Mouse (Mus musculus): ENCODE measurements around the gene Trem1. TPM values are rescaled to one million over a fixed set of nuclear protein-coding genes. Genes with fewer than 3 reads are reported as not detected.

Trem1 gene
- polyA plus RNA-seq (2012; rRNA removed) = not detected in 2 replicates

DNA sequence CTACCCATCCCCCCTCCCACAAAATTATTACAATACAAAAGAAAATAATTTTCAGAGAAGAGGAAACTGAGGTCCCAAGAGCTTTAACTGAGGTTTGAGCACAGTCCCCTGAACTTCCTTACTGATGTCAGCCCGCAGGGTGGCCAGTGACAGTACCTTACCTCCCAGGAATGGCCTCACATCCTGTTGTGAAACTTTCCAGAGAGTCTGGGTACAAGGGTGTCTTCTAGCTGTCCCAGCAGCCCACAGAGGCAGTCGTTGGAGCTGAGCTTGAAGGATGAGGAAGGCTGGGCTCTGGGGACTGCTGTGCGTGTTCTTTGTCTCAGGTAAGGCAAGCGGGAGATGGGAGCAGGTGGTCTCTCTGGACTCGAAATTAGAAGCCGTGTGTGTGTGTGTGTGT lies at the start of gene Trem1:
TSS of gene Trem1 (plus strand) at position 251 of the 400 bp plus-strand sequence.
- DNase-seq (ENCODE audit: extremely low spot score in 1 of 2, low spot score in 1 of 2) = no peak

DNA sequence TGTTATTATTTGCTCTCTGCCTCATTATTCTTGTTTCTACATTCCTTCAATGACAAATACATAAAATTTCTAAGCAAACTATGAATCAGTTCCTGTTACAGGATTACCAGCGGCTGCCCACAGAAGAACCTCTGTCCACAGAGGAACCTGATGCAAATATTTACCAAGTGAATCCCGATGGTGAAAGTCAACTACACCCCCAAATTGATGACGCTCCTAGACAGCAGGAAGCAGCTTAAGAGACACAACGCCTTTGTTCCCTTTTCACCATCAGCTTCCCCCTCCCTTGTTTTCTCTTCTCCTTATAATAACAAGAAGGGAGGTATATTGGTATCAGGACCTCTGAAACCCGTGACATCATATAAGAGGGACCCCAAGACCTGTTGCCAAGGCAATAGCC lies 47.3 kb upstream of the Trem1 start:
- no peak for DNase-seq (ENCODE audit: extremely low spot score in 1 of 2, low spot score in 1 of 2)

DNA sequence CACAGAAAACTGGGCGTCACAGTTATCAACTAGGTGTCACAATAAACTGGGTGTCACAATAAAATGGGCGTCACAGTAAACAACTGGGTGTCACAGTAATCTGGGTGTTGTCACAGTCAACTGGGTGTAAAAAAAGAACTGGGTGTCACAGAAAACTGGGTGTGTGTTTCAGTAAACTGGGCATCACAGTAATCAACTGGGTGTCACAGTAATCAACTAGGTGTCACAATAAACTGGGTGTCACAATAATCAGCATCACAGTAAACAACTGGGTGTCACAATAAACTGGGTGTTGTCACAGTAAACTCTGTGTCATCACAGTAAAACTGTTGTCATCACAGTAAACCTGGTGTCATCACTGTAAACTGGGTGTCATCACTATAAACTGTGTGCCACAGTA lies 40.2 kb upstream of the Trem1 start:
- DNase-seq (ENCODE audit: extremely low spot score in 1 of 2, low spot score in 1 of 2) = no peak

DNA sequence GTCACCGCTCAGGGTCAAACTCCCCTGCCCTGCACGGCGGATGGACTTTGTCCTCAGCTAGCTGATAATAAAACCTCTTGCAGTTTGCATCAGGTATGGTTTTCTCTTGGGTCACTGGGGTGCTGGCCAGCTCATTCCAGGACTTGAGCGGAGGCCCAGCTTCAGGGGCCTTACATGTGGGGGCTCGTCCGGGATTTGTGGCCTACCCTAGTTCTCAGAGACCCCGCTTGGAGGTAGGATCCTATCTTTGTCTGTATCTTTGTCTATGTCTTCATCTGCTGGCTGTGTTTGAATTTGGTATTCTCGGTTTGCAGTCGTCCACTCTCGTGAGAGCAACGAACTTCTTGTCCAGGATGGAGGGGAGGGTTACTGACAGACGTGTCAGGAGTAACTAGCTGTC lies 29.5 kb upstream of the Trem1 start:
- no peak for DNase-seq (ENCODE audit: extremely low spot score in 1 of 2, low spot score in 1 of 2)

DNA sequence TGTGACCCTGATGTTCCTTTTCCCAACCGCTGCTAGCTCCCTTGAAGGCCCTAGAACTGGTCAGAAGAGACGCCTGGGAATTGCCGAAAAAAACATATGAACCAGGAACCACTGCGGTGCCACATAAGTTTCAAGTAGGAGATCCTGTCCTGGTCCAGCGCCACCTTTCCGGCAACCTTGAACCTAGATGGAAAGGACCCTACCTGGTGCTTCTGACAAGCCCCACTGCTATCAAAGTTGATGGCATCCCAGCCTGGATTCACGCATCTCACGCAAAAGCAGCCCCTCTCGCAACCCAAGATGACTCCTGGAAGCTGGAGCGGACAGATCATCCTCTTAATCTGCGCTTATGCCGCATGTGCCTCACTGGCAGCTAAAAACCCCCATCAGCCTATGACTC lies 20.0 kb upstream of the Trem1 start:
- no peak for DNase-seq (ENCODE audit: extremely low spot score in 1 of 2, low spot score in 1 of 2)

DNA sequence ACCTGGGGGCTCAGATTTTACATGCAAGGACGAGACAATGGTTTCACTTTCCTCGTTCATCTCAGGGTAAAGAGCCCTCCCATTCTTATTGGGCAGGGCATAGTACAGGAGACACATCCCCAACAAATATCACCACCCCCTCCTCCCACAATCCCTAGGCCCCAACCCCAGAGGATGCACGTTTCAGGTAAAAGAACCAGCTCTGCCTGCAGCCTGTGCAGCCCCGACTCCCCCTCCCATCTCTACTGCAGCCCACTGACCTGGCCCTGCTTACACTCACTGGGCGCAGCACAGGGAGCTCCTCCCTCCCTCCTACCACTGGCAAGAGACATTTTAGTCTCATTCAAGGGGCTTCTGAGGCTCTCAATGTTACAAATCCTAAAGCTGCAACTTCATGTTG lies 19.1 kb upstream of the Trem1 start:
- DNase-seq (ENCODE audit: extremely low spot score in 1 of 2, low spot score in 1 of 2) = no peak

DNA sequence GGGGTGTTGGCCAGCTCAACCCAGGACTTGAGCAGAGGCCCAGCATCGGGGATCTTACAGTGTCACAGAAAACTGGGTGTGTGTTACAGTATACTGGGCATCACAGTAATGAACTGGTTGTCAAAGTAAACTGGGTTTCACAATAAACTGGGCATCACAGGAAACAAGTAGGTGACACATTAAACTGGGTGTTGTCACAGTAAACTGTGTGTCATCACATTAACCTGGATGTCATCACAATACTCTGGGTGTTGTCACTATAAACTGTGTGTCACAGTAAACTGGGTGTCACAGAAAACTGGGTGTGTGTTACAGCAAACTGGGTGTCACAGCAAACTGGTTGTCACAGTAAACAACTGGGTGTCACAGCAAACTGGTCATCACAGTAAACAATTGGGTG lies 17.1 kb upstream of the Trem1 start:
- no peak for DNase-seq (ENCODE audit: extremely low spot score in 1 of 2, low spot score in 1 of 2)

DNA sequence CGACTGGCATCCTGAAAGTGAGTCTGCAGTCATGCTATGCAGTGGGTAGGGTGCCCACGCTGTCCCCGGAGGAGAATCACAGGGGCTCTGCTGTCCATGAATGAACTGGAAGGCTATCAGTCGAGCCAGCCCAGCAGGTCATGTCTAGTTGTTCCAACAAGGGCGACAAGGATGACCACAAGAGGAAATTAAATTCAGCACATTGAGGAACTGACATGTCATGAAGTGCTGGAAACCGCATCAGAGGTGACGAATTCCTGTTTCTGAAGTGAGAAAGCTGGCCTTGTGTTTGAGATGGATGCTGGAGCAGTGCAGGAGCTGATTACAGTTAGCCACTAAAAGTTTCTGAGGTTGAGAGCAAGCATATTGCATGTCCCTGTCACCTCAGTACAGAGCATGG lies 1.9 kb upstream of the Trem1 start:
- no peak for DNase-seq (ENCODE audit: extremely low spot score in 1 of 2, low spot score in 1 of 2)

DNA sequence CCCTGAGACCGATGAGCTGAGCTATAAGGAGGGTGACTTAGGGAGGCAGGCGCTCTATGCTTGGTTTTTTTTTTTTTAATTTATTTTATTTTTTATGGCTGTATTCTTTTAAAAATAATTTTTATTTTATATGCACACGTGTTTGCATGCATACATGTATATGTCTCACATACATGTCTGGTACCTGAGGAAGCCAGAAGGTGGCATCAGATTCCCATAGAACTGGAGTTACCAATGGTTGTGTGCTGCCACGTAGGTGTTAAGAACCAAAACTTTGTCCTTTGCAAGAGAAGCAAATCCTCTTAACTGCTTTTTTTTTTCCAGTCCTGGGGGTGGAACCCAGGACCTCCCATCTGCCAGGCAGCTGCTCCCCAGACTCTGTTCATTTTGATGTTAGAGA lies 1.2 kb downstream of the Trem1 start:
- no peak for DNase-seq (ENCODE audit: extremely low spot score in 1 of 2, low spot score in 1 of 2)

DNA sequence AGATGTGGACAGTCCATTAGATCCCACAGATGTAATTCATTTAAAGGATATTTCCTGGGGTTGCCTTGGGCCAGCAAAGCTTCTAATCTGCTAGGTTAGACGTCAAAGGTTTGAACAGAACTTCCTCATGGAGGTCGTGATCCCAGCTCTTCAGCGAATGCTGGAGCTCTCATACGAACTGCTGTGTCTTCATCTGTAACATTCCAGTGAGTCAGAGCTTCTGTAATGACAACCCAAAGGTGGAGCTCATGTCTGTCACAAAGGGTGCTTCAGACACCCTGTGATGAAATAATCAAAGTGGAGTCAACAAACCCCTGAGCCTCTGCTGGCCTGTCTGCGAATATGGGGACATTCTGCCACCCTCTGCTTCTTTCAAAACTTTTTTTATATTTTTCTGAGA lies 2.0 kb downstream of the Trem1 start:
- DNase-seq (ENCODE audit: extremely low spot score in 1 of 2, low spot score in 1 of 2) = no peak

DNA sequence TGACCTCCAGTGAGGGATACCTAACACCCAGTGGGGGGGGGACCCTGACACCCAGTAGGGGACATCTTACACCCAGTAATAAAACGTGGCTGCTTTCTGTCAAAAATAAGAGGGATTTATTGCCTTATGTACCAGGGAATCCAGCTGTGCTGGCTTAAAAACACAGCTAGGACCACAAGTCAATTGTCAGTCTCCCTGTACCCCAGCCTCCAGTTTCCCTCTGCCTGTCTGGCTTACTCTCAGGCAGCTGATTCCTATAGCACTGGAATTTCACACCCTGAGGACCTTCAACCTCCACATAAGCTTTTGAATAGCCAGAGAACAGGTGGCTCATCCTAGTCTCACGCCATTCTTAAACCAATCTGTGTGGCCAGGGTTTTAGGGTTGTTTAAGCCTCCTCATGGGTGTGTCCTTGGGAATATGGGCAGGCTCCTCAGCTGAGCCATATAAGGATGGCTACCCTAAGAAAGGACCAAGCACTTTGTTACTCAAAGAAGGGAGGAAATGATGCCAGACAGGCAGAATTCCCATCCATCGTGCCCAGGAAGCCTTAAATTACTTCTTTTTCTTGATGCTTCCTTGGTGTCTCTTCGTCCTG lies 3.3 kb downstream of the Trem1 start:
- no peak for DNase-seq (ENCODE audit: extremely low spot score in 1 of 2, low spot score in 1 of 2)

DNA sequence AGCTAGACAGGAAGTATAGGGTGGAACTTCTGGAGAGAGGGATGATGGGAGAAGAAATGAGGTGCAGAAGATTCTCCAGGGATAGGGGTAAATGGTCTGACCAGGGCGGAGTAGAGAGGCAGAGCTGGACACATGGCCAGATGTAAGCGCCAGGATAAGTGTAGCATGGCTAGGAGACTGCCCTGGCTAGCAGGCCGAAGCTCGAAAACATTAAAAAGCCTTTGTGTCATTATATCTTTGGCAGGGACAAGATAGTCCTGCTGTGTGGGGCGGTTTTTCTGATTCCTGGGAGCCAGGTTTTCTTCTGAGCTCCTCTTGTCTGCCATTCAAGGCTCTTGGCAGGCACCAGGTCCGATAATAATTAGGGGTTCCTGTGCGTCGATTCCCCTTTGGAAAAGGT lies 5.1 kb downstream of the Trem1 start:
- no peak for DNase-seq (ENCODE audit: extremely low spot score in 1 of 2, low spot score in 1 of 2)

DNA sequence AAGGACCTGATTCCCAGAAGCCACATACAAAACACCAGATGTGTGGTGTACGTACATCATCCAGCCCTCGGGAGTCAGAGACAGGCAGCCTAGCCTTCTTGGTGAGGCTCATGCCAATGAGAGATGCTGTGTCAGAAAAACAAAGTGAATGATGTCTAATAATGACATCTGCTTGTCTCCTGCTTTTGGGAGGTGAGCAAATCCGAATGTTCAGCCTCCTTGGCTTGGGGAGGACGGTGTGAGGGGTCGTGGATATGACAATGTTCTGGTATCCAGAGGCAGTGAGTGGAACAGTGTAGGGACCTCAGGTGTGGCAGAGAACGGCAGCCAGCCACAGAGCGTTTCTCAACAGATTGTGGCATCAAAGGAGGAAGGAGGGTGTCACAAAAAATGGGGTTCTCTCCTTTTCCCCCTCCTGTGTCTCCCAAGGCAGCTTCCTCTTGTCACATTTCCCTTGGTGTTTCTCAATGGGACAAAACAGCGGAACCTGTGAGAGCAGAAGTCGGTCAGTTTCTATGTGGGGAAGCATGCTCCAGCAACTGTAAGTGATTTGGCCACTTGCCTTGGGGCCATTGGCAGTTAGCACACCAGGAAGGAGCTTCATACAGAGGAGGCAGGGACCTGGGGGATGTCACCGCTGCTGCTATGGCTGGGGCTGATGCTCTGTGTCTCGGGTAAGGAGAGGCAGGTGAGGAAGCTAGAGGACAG lies 14.8 kb downstream of the Trem1 start, which contains the start of gene Trem3:
TSS of gene Trem3 (plus strand) at position 557 of the 708 bp plus-strand sequence.
- DNase-seq (ENCODE audit: extremely low spot score in 1 of 2, low spot score in 1 of 2) = no peak

DNA sequence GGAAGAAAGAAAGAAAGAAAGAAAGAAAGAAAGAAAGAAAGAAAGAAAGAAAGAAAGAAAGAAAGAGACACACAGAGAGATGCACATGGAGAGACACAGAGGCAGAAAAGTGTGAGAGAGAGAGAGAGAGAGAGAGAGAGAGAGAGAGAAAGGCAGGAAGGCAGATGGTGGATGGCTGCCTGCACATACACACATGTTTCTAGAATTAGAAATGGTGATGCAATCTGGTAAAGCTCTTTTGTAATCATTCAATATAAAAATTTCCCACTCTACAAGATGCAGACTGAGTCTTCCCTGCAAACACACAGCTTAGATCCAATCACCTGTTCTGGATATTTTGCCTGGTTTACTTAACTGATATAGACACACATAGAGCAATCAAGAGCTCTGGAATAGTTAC lies 16.5 kb downstream of the Trem1 start:
- peak in 1 of 2 experiments; percentile 25 for DNase-seq (ENCODE audit: extremely low spot score in 1 of 2, low spot score in 1 of 2)

DNA sequence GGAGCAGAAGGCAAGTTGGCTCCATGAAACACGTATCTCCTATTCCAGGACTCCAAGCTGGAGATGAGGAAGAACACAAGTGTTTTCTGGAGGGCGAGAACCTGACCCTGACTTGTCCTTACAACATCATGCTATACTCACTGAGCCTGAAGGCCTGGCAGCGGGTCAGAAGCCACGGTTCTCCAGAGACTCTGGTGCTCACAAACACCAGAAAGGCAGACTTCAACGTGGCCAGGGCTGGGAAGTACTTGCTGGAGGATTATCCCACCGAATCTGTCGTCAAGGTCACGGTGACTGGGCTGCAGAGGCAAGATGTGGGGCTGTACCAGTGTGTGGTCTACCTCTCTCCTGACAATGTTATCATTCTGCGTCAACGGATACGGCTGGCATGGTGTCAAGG lies 16.9 kb downstream of the Trem1 start:
- no peak for DNase-seq (ENCODE audit: extremely low spot score in 1 of 2, low spot score in 1 of 2)

DNA sequence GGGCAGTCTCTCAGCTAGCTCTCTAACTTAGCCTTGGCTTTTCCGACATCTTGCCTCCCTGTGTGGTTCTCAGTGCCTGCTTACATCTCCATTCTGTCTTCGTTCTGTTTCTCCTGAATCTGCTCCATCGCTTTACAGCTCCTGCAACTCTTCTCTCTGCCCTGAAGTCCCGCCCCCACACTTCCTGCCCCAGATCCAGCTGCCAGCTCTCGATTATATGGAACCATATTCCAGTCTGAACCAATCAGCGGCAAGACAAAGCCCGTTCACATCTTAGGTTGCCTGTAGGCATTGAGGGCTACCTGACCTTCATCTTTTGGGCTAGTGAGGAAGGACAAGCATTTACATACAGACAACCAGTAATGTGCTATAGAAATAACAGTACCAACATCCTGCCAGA lies 18.1 kb downstream of the Trem1 start:
- DNase-seq (ENCODE audit: extremely low spot score in 1 of 2, low spot score in 1 of 2) = no peak

DNA sequence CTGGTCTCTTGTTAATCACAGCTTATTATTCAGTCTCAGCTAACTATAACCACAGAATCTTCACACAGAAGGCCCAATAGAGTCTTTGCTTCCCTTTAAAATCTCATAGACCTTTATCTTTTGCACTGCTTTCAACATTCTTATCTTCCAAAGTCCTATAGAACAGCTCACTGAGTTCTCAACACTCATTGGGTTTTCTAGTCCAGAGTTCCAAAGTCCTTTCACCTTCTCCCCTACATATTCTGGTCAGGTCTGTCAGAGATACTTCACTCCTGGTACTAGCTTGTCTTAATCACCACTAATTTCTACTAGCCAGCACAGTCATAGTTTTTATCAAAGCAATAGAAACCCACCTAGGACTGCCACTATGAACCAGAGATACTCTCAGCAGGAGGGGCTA lies 24.0 kb downstream of the Trem1 start:
- DNase-seq (ENCODE audit: extremely low spot score in 1 of 2, low spot score in 1 of 2) = no peak

DNA sequence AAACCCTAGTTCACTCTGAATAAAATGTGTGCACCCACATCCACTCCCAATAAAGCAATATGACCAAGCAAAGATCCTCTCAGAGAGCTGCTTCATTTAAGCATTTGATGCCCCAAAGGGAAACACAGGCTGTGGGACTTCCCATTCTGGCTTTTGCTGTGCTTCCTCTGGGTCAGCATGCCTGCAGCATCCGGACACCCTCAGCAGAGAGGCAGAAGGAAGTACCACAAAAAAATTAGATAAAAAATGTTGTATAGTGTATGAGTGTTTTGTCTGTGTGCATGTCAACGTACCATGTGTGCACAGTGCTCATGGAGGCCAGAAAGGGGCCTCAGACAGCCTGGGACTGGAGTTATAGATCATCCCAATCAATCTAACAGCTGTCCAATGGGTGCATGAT lies 29.3 kb downstream of the Trem1 start:
- DNase-seq (ENCODE audit: extremely low spot score in 1 of 2, low spot score in 1 of 2) = no peak

DNA sequence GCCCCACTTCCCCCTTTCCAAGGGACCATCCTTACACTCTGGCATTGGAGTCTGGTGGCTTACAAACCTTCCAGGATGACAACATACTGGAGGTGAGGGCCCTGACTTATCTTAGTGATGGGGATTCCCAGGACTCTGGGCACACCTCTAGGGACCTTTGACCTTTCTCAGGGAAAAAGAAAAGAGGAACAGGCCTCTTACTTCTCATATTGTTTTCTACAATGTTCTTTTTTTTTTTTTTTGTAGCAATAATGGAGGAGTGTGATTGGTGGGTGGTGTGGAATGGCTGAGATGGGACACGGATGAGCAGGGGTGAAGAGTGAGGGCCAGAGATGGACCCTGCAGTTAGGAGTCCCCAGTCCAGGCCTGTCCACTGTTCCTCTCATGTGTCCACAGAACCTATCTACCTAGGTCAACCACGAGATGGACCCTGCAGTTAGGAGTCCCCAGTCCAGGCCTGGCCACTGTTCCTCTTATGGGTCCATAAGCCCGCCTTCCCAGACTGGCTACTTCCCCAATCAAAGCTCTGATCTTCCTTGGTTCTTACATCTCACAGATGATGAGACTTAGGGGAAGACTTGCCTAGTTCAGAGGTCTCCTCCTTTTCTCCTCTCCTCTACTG lies 31.3 kb downstream of the Trem1 start, which contains the start of gene Treml4:
TSS of gene Treml4 (plus strand) at position 555 of the 622 bp plus-strand sequence.
- no peak for DNase-seq (ENCODE audit: extremely low spot score in 1 of 2, low spot score in 1 of 2)

DNA sequence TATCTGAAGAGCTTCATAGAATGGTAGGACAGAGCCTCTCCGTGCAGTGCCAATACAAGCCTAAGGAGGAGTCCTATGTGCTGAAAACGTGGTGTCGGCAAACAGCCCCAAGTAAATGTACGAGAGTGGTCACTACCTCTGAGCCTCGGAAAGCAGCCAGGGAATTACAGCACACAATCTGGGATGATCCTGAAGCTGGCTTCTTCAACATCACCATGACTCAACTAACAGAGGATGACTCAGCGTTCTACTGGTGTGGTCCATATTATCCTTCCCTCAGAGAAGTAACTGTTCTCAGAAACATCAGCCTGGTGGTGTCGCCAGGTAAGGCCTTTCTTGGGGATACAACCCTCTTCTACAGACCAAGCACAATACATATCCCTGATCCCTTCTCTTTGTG lies 32.1 kb downstream of the Trem1 start:
- no peak for DNase-seq (ENCODE audit: extremely low spot score in 1 of 2, low spot score in 1 of 2)

DNA sequence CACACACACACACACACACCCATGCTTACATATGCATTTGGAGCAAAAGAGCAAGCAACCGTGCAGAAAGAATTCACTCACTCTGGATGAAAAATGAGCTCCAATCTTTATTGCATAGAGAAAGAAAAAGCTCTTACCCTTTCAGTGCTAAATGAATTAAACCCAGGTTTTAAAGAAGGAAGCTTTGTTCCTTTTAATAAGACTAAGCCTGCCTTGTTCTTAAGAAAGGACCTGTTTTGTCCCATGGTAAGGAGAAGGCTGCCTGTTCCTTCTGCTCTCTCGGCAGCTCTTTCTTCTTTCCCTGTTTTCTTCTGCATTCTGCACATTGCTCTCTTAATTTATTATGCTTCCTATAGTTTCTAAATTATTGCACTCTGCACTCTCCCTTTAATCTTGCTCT lies 33.6 kb downstream of the Trem1 start:
- no peak for DNase-seq (ENCODE audit: extremely low spot score in 1 of 2, low spot score in 1 of 2)

All from frontal cortex, adult 2 months (tissue).